Mouse (Mus musculus): ENCODE results near the gene Popdc2. TPM values are rescaled to one million over a fixed set of nuclear protein-coding genes. Genes with fewer than 3 reads are reported as not detected.

Popdc2 gene
- polyA plus RNA-seq, 1 experiment from 2014 or later, result 298 TPM

DNA sequence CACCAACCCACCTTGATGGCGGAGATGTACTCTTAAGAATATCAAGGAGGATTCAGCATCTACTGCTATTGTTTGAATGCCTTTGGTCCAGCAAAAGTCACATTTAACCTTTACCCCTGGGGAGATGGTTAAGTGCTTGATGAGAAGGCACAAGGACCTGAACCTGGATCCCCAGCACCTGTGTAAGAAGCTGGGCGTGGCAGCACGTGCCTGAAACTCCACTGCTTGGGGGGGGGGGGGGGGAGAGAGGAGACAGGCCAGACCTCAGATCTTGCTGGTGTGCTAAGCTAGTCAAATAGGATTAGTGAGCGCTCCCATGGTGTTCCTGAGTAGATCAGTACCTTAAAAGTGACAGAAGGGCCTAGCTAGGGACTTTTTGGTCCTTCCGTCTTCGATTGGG, 39.5 kb downstream of the Popdc2 start:
- Histone ChIP-seq H3K27me3 (replicated peaks) (no peaks in the 10 kb centered on the region), H3K4me1 (peaks cover 21% of the 10 kb centered on the region), H3K36me3 (no peaks in the 10 kb centered on the region), H3K4me3 (no peak overlapping the region), H3K4me2 (no peak overlapping the region), H3K9ac (no peak overlapping the region), H3K9me3 (no peaks in the 10 kb centered on the region), H3K27ac (replicated peaks) (no peak overlapping the region)
- 70% methylated on average over 6 of the region's 6 CpGs for WGBS
- no peak for ATAC-seq (ENCODE audit: extremely low read depth, insufficient number of reproducible peaks, low FRiP score, low TSS enrichment)

DNA sequence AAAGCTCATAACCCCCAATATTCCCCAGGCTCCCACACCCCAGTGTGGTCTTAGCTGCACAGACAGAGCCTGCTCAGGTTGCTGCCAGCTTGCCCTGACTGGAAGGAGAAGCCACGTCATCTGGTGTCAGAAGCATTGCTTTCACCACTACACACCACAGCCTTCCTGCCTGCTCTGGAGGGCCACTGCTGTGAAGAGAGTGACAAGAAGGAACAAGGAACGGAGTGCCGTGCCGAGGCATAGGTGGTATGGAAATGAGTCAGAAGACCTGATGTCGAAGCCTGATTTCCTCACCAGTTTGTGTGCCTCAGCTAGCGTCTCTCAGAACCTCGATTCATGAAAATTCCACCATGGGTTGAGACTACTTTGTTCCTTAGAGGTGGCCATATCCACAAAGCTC, 41.6 kb downstream of the Popdc2 start:
- no peak overlapping the region for H3K4me2 ChIP-seq
- no peak overlapping the region for H3K9ac ChIP-seq
- no peak for ATAC-seq (ENCODE audit: extremely low read depth, insufficient number of reproducible peaks, low FRiP score, low TSS enrichment)
- H3K27ac ChIP-seq (replicated peaks), result no peak overlapping the region
- no peaks in the 10 kb centered on the region for H3K9me3 ChIP-seq
- H3K36me3 ChIP-seq, result no peaks in the 10 kb centered on the region
- no peak overlapping the region for H3K4me3 ChIP-seq
- 80% methylated on average over 7 of the region's 7 CpGs for WGBS
- H3K27me3 ChIP-seq (replicated peaks), result no peaks in the 10 kb centered on the region
- H3K4me1 ChIP-seq, result peaks cover 27% of the 10 kb centered on the region

DNA sequence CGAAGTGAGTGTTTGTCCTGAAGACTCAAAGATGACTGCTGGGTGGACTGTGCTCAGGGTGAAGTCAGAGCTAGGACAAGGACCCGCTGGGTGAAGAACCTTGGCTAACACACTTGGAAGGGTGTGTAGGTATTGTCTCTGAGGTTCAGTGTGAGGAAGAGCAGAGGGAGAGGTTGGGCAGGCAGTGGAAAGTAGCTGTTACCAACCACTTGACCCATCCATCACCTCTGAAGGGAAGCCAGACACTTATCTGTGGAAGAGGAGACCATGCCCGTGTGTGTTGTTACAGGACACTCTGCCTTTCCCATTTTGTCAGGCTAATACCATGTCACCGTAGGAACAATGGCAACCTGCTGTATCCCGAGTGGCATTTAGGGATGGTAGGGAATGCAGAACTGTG, 44.3 kb downstream of the Popdc2 start:
- Histone ChIP-seq H3K27ac (replicated peaks) (no peak overlapping the region), H3K27me3 (replicated peaks) (no peaks in the 10 kb centered on the region), H3K9ac (no peak overlapping the region), H3K4me2 (no peak overlapping the region), H3K36me3 (no peaks in the 10 kb centered on the region), H3K9me3 (no peaks in the 10 kb centered on the region), H3K4me3 (no peak overlapping the region), H3K4me1 (peaks cover 12% of the 10 kb centered on the region)
- ATAC-seq (ENCODE audit: extremely low read depth, insufficient number of reproducible peaks, low FRiP score, low TSS enrichment), result no peak
- 46% methylated on average over 5 of the region's 5 CpGs for WGBS

DNA sequence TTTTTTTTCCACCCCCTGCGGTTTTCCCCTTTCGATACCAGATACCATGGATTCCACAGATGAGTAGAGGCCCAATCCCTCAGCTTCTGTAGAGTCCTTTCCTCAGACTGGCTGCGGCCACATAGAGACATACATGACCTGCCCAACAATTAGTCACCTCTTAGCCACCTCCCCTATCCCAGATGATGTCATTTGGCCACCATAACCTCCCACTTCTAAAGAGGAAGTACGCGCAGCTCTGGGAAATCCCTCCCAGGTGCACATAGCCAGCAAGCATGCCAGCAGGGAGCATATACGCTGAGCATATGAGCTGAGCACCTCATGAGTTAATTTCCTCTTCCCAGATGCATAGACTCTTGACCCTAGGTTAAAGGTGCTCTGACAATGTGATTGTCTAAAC, 44.7 kb downstream of the Popdc2 start:
- H3K27me3 ChIP-seq (replicated peaks), result no peaks in the 10 kb centered on the region
- no peak overlapping the region for H3K9ac ChIP-seq
- H3K27ac ChIP-seq (replicated peaks), result no peak overlapping the region
- no peak overlapping the region for H3K4me3 ChIP-seq
- 61% methylated on average over 6 of the region's 6 CpGs for WGBS
- H3K36me3 ChIP-seq, result no peaks in the 10 kb centered on the region
- no peak for ATAC-seq (ENCODE audit: extremely low read depth, insufficient number of reproducible peaks, low FRiP score, low TSS enrichment)
- H3K4me2 ChIP-seq, result no peak overlapping the region
- H3K9me3 ChIP-seq, result no peaks in the 10 kb centered on the region
- peaks cover 12% of the 10 kb centered on the region for H3K4me1 ChIP-seq

DNA sequence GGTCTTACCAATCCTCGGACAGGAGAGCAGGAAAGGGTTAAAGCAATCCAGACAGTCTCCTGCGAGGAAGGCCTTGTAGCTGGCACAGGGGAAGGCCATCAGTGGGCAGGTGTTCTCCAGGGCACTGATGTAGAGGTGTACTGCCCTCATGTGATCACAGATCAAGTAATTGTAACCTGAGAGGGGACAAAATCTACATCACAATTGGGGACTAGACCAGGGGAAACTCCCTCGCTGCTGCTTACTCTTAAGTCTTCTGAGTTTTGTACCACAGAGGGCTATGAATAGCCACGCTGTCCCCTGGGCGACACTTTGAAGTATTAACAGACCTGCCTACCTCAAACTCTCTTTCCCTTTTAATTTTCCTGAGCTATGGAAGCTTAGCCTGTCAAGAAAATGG, 45.6 kb downstream of the Popdc2 start:
- Histone ChIP-seq H3K9me3 (no peaks in the 10 kb centered on the region), H3K4me2 (no peak overlapping the region), H3K27ac (replicated peaks) (no peak overlapping the region), H3K4me1 (peaks cover 12% of the 10 kb centered on the region), H3K4me3 (no peak overlapping the region), H3K9ac (no peak overlapping the region), H3K27me3 (replicated peaks) (no peaks in the 10 kb centered on the region), H3K36me3 (no peaks in the 10 kb centered on the region)
- 30% methylated on average over 5 of the region's 5 CpGs for WGBS
- ATAC-seq (ENCODE audit: extremely low read depth, insufficient number of reproducible peaks, low FRiP score, low TSS enrichment), result no peak

DNA sequence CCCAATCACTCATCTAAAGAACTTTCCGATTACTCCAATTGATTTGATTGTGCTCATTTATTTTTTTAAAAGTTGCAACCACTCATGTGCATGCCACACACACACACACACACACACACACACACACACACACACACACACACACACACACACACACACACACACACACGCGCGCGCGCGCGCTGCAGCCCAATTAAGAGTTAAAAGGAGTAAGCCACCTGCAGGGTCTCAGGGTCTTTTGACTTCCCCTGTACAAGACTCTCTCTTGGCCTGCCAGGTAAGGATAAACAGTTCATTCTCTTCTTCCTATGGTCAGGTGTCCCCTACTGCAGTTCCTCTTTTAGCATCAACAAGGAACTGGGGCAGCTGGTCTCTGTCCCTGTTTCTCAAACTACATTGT, 46.4 kb downstream of the Popdc2 start:
- peaks cover 12% of the 10 kb centered on the region for H3K4me1 ChIP-seq
- H3K27me3 ChIP-seq (replicated peaks), result no peaks in the 10 kb centered on the region
- WGBS, result 92% methylated on average over 8 of the region's 8 CpGs
- H3K9ac ChIP-seq, result no peak overlapping the region
- H3K36me3 ChIP-seq, result no peaks in the 10 kb centered on the region
- no peak for ATAC-seq (ENCODE audit: extremely low read depth, insufficient number of reproducible peaks, low FRiP score, low TSS enrichment)
- H3K4me2 ChIP-seq, result no peak overlapping the region
- H3K9me3 ChIP-seq, result no peaks in the 10 kb centered on the region
- no peak overlapping the region for H3K4me3 ChIP-seq
- no peak overlapping the region for H3K27ac ChIP-seq (replicated peaks)

DNA sequence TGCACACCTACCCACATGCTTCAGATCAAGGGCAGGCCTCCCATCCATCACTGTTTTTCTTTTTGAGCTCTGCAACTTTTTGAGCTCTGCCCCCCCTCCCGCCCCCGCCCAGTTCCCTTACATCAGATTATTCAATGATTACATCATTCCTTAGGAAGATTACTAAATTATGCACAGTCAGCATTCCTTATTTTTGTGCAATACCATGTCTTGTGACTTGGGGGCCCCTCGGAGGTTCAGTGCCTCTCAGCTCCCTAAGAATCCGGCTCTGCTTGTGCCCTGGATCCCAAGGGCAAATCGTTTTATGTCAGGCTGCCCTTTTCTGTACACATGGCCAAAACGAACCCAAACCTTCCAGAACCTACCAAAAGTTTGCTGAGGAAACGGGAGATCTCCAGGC, 52.9 kb downstream of the Popdc2 start:
- Histone ChIP-seq H3K27ac (replicated peaks) (no peak overlapping the region), H3K4me2 (no peak overlapping the region), H3K27me3 (replicated peaks) (no peaks in the 10 kb centered on the region), H3K36me3 (no peaks in the 10 kb centered on the region), H3K4me1 (no peaks in the 10 kb centered on the region), H3K4me3 (no peak overlapping the region), H3K9ac (no peak overlapping the region), H3K9me3 (no peaks in the 10 kb centered on the region)
- WGBS, result 75% methylated on average over 7 of the region's 7 CpGs
- no peak for ATAC-seq (ENCODE audit: extremely low read depth, insufficient number of reproducible peaks, low FRiP score, low TSS enrichment)

DNA sequence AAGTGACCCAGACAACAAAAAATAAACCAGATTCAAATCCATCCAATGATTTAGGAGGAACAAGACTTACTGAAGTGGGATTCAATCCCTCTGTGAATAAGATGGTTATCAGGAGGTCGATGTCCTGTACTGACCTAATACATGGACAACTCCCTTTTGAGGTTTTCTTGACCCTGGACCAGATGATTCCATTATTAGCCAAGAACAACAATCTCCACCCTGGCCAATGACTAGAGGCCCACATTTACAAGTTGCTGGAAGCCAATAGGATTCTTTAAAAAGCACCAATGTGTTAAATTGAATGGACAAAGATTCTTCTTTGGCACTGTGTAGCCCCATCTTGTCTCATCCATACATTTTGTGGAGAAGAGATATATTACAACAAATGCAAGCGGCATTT, 63.4 kb downstream of the Popdc2 start:
- no peak for ATAC-seq (ENCODE audit: extremely low read depth, insufficient number of reproducible peaks, low FRiP score, low TSS enrichment)
- no peaks in the 10 kb centered on the region for H3K4me1 ChIP-seq
- H3K4me3 ChIP-seq, result no peak overlapping the region
- no peaks in the 10 kb centered on the region for H3K27me3 ChIP-seq (replicated peaks)
- H3K27ac ChIP-seq (replicated peaks), result no peak overlapping the region
- 78% methylated on average over 2 of the region's 2 CpGs for WGBS
- no peaks in the 10 kb centered on the region for H3K9me3 ChIP-seq
- H3K36me3 ChIP-seq, result no peaks in the 10 kb centered on the region
- no peak overlapping the region for H3K4me2 ChIP-seq
- H3K9ac ChIP-seq, result no peak overlapping the region

DNA sequence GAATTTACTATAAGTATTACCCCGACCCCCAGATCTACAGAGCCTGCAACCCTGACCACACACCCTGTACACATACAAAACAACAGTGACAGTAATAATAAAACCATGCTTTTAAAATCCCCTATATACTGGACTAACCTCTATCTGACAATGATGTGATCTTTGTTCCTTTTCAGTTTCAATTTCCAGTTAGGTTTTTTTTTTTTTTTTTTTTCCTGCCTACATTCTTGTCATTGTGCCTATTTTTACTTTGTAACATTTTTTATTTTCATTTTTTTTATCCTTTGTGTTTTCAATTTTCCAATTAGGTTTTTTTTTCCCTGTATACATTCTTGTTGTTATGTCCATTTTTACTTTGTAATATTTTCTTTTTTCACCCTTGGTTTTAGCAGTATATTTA, 63.8 kb downstream of the Popdc2 start:
- ATAC-seq (ENCODE audit: extremely low read depth, insufficient number of reproducible peaks, low FRiP score, low TSS enrichment), result no peak
- H3K4me1 ChIP-seq, result peaks cover 1% of the 10 kb centered on the region; the same call in 1 of the 2 replicates
- no peaks in the 10 kb centered on the region for H3K27me3 ChIP-seq (replicated peaks)
- H3K9me3 ChIP-seq, result no peaks in the 10 kb centered on the region
- H3K9ac ChIP-seq, result no peak overlapping the region
- no peak overlapping the region for H3K4me3 ChIP-seq
- H3K36me3 ChIP-seq, result no peaks in the 10 kb centered on the region
- WGBS, result 76% methylated on average over 1 of the region's 1 CpGs
- H3K27ac ChIP-seq (replicated peaks), result no peak overlapping the region
- no peak overlapping the region for H3K4me2 ChIP-seq

Other genes with a start within 250 kb of the Popdc2 start
- gene Nr1i2, start 67.4 kb upstream of the Popdc2 start, polyA plus RNA-seq (2015; fragmentation: Nextera tagmentation; extraction: Ambion mirVana), result 0.13 TPM in 1 of 2 replicates, not detected in the other
- gene Maats1, start 20.1 kb upstream of the Popdc2 start, polyA plus RNA-seq (2015; fragmentation: Nextera tagmentation; extraction: Ambion mirVana), result 0.16 TPM in 1 of 2 replicates, not detected in the other
- 237 and 277 TPM in 2 replicates for gene Cox17, start 15.2 kb upstream of the Popdc2 start, polyA plus RNA-seq (2015; fragmentation: Nextera tagmentation; extraction: Ambion mirVana)
- gene Gm21987, start 15.2 kb upstream of the Popdc2 start, polyA plus RNA-seq (2015; fragmentation: Nextera tagmentation; extraction: Ambion mirVana), result 5.1 and 5.7 TPM in 2 replicates
- 0.37 and 0.69 TPM in 2 replicates for gene Pla1a, start 70.9 kb downstream of the Popdc2 start, polyA plus RNA-seq (2015; fragmentation: Nextera tagmentation; extraction: Ambion mirVana)
- 92.3 and 102 TPM in 2 replicates for gene Adprh, start 90.5 kb downstream of the Popdc2 start, polyA plus RNA-seq (2015; fragmentation: Nextera tagmentation; extraction: Ambion mirVana)
- 0.53 and 0.55 TPM in 2 replicates for gene Cd80, start 93.4 kb downstream of the Popdc2 start, polyA plus RNA-seq (2015; fragmentation: Nextera tagmentation; extraction: Ambion mirVana)
- gene Timmdc1, start 160.5 kb downstream of the Popdc2 start, polyA plus RNA-seq (2015; fragmentation: Nextera tagmentation; extraction: Ambion mirVana), result 29.7 and 35.3 TPM in 2 replicates
- gene Poglut1, start 188.0 kb downstream of the Popdc2 start, polyA plus RNA-seq (2015; fragmentation: Nextera tagmentation; extraction: Ambion mirVana), result 33.5 and 34.7 TPM in 2 replicates
- 62.0 and 62.8 TPM in 2 replicates for gene Tmem39a, start 196.5 kb downstream of the Popdc2 start, polyA plus RNA-seq (2015; fragmentation: Nextera tagmentation; extraction: Ambion mirVana)